Mouse (Mus musculus) skeletal muscle tissue, postnatal 0 days (tissue): Measurements from ENCODE around the gene Zfp68. TPM values are rescaled to one million over a fixed set of nuclear protein-coding genes. Genes with fewer than 3 reads are reported as not detected.

Source experiments
- microRNA-seq, 2 experiments: library from miRNA; unstranded; fragments of <30 nt; microRNA quantifications; one replicate each; pipeline ENCODE4; 2016
- polyA plus RNA-seq: library from polyadenylated mRNA; unstranded; fragments of >200 nt; fragmentation: Nextera tagmentation; extraction: Ambion mirVana; gene quantifications from 2 replicates; pipeline ENCODE4 v1.2.1, GENCODE M21; 2015

Zfp68 gene
- 34.5 and 35.3 TPM in 2 replicates for polyA plus RNA-seq

GRCm38 (mm10) chr5:138619211-138620128 lies at the start of gene Zfp68:
Gene Zfp68, minus strand, starts transcription at chr5:138619761.

GRCm38 (mm10) chr5:138622645-138623477 lies 3.3 kb upstream of the Zfp68 start, which contains the start of gene A430033K04Rik:
Gene A430033K04Rik, plus strand, starts transcription at chr5:138622859.

DNA sequence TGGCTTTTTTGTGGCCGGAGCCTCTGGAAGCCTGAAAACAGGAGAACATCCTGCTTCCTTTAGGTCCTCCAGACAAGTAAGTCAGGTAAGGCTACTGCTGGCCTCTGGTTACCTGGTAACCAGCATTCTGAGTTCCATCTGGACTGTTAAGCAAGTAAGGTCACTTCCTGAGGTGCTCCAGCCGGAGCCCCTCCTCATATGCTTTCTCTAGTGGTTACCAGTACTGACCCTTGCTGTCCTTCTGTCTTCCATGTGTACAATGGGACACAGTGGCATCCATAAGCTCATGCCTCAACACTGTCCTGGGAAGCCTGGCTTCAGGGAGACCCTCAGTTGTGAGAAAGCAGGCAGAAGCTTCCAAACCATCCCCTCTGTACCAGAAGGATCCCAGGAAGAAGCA lies 54.9 kb downstream of the Zfp68 start, which contains the start of gene 1700123K08Rik:
TSS of gene 1700123K08Rik (minus strand) at position 101 of the 400 bp plus-strand sequence.

Small RNAs within 50 kb of the gene (microRNA-seq; reads per million reads assigned to microRNA genes)
- gene Gm24082 = 0 reads per million in 2 experiments

Other genes starting within 250 kb of the Zfp68 start
- 9.8 and 11.8 TPM in 2 replicates for gene Zfp157, start 178.3 kb downstream of the Zfp68 start, polyA plus RNA-seq
- not detected in 2 replicates for gene 1700123K08Rik, start 55.0 kb downstream of the Zfp68 start, polyA plus RNA-seq
- 4.0 and 4.7 TPM in 2 replicates for gene A430033K04Rik, start 3.1 kb upstream of the Zfp68 start, polyA plus RNA-seq
- 6.5 and 8.6 TPM in 2 replicates for gene Fam20c, start 134.8 kb upstream of the Zfp68 start, polyA plus RNA-seq
- gene Gm5294, start 200.3 kb upstream of the Zfp68 start, polyA plus RNA-seq = not detected in 2 replicates